Mouse (Mus musculus) bone marrow macrophage, adult 2 months (primary cell): ENCODE measurements around the gene Cpne8.

ENCODE experiments used
- CTCF ChIP-seq: IDR thresholded peaks from 2 replicates; pipeline ENCODE4 v1.5.1; 2012; ENCODE audit warnings: low read depth, mild to moderate bottlenecking, low read length, moderate library complexity
- POLR2A ChIP-seq: IDR thresholded peaks from 2 replicates; pipeline ENCODE4 v1.6.1; 2012; ENCODE audit warnings: mild to moderate bottlenecking, low read depth, low read length, borderline replicate concordance

- TF ChIP-seq CTCF (no peak), POLR2A (no peak)
Observed at GRCm38 (mm10) chr15:90512769-90513168, 166.5 kb downstream of the Cpne8 start.
